Mouse (Mus musculus) spleen, adult 2 months (tissue): ENCODE results near the gene Sorcs1. TPM values are rescaled to one million over a fixed set of nuclear protein-coding genes. Genes with fewer than 3 reads are reported as not detected.

Experiments
- DNase-seq, 2 experiments: peaks; one replicate each; pipeline versions ENCODE4 v3.0.0 to v3.0.0-alpha.2; 2012 to 2021; ENCODE audit warnings: low spot score in 2 of 2, low read depth in 1 of 2
- H3K27ac ChIP-seq: fragments of 200-500 bp; 2 replicates; pipeline ENCODE4 v1.5.1; 2012; ENCODE audit warnings: low read length, inconsistent platforms; ENCODE audit not compliant: insufficient read depth
- H3K27me3 ChIP-seq: fragments of 200-500 bp; 2 replicates; pipeline ENCODE4 v1.6.1; 2012; ENCODE audit warnings: mild to moderate bottlenecking, moderate library complexity, low read length, inconsistent platforms; ENCODE audit not compliant: control insufficient read depth, insufficient read depth
- H3K36me3 ChIP-seq: fragments of 200-500 bp; 2 replicates; pipeline ENCODE4 v1.6.1; 2012; ENCODE audit warnings: mild to moderate bottlenecking, low read length, inconsistent platforms; ENCODE audit not compliant: control insufficient read depth, insufficient read depth
- H3K4me1 ChIP-seq: fragments of 200-500 bp; 2 replicates; pipeline ENCODE4 v1.6.1; 2011; ENCODE audit warnings: inconsistent platforms; ENCODE audit not compliant: control insufficient read depth, insufficient read depth, insufficient read length
- H3K4me3 ChIP-seq: fragments of 200-500 bp; 2 replicates; pipeline ENCODE4 v1.5.1; 2011; ENCODE audit warnings: mild to moderate bottlenecking, inconsistent platforms; ENCODE audit not compliant: insufficient read depth, insufficient read length; ENCODE audit errors: extremely low read depth
- CTCF ChIP-seq: fragments of 200-500 bp; IDR thresholded peaks from 2 replicates; pipeline ENCODE4 v1.5.1; 2011; ENCODE audit warnings: mild to moderate bottlenecking, inconsistent platforms; ENCODE audit not compliant: insufficient read depth, insufficient read length, insufficient replicate concordance; ENCODE audit errors: extremely low read depth
- POLR2A ChIP-seq: fragments of 200-500 bp; IDR thresholded peaks from 2 replicates; pipeline ENCODE4 v1.6.1; 2011; ENCODE audit warnings: low read depth, low read length, inconsistent platforms
- whole genome bisulfite sequencing: fragments of 180-500 bp; shearing (Covaris S2); methylation state at CpG from one replicate; pipeline ENCODE4 v1.1.7; 2018; 5-methylcytosine and 5-hydroxymethylcytosine counted together
- polyA plus RNA-seq: library from polyadenylated mRNA; depleted of rRNA; stranded (reverse); fragments of >200 nt; gene quantifications from 2 replicates; pipeline ENCODE4 v1.2.3, GENCODE M21; 2012

The Sorcs1 gene
- polyA plus RNA-seq, 1 experiment, result 0.08 TPM

- H3K27ac ChIP-seq, result no peak overlapping the region
- WGBS, result 40% methylated on average over 9 of the region's 9 CpGs
- no peak for TF ChIP-seq CTCF
- no peak for TF ChIP-seq POLR2A
- no peaks in the 10 kb centered on the region for H3K36me3 ChIP-seq
- DNase-seq, result no peak
- H3K4me3 ChIP-seq, result no peak overlapping the region
- no peaks in the 10 kb centered on the region for H3K27me3 ChIP-seq
- no peaks in the 10 kb centered on the region for H3K4me1 ChIP-seq
Measured at GRCm38 (mm10) chr19:50614013-50614412, 64.4 kb downstream of the Sorcs1 start.

- DNase-seq, result no peak
- Histone ChIP-seq H3K4me1 (no peaks in the 10 kb centered on the region), H3K27ac (no peak overlapping the region), H3K36me3 (no peaks in the 10 kb centered on the region), H3K4me3 (no peak overlapping the region), H3K27me3 (no peaks in the 10 kb centered on the region)
- 50% methylated on average over 3 of the region's 3 CpGs for WGBS
- TF ChIP-seq CTCF (no peak), POLR2A (no peak)
Measured at GRCm38 (mm10) chr19:50611619-50612018, 66.8 kb downstream of the Sorcs1 start.

GRCm38 (mm10) chr19:50603882-50604281 lies 74.6 kb downstream of the Sorcs1 start:
- Histone ChIP-seq H3K36me3 (no peaks in the 10 kb centered on the region), H3K27ac (no peak overlapping the region), H3K4me3 (no peak overlapping the region), H3K27me3 (no peaks in the 10 kb centered on the region), H3K4me1 (no peaks in the 10 kb centered on the region)
- no peak for DNase-seq
- TF ChIP-seq POLR2A (no peak), CTCF (no peak)
- WGBS, result 62% methylated on average over 4 of the region's 4 CpGs

- Histone ChIP-seq H3K27ac (no peak overlapping the region), H3K36me3 (no peaks in the 10 kb centered on the region), H3K4me1 (no peaks in the 10 kb centered on the region), H3K27me3 (no peaks in the 10 kb centered on the region), H3K4me3 (no peak overlapping the region)
- TF ChIP-seq CTCF (no peak), POLR2A (no peak)
- 82% methylated on average over 5 of the region's 5 CpGs for WGBS
- DNase-seq, result no peak
Measured at GRCm38 (mm10) chr19:50603380-50603779, 75.1 kb downstream of the Sorcs1 start.

- WGBS, result 76% methylated on average over 4 of the region's 4 CpGs
- Histone ChIP-seq H3K27me3 (no peaks in the 10 kb centered on the region), H3K4me3 (no peak overlapping the region), H3K4me1 (no peaks in the 10 kb centered on the region), H3K27ac (no peak overlapping the region), H3K36me3 (no peaks in the 10 kb centered on the region)
- no peak for DNase-seq
- no peak for TF ChIP-seq CTCF
- no peak for TF ChIP-seq POLR2A
Measured at GRCm38 (mm10) chr19:50597300-50597699, 81.1 kb downstream of the Sorcs1 start.

GRCm38 (mm10) chr19:50586182-50586581 lies 92.3 kb downstream of the Sorcs1 start:
- 87% methylated on average over 5 of the region's 5 CpGs for WGBS
- DNase-seq, result no peak
- no peaks in the 10 kb centered on the region for H3K4me1 ChIP-seq
- no peaks in the 10 kb centered on the region for H3K27me3 ChIP-seq
- no peak overlapping the region for H3K27ac ChIP-seq
- no peaks in the 10 kb centered on the region for H3K36me3 ChIP-seq
- TF ChIP-seq CTCF, result no peak
- no peak for TF ChIP-seq POLR2A
- H3K4me3 ChIP-seq, result no peak overlapping the region; the same call in 1 of the 2 replicates

GRCm38 (mm10) chr19:50582952-50583351 lies 95.5 kb downstream of the Sorcs1 start:
- no peak for DNase-seq

More at GRCm38 (mm10) chr19:50582952-50583351, 95.5 kb downstream of the Sorcs1 start:
- Histone ChIP-seq H3K4me1 (no peaks in the 10 kb centered on the region), H3K27ac (no peak overlapping the region), H3K27me3 (no peaks in the 10 kb centered on the region), H3K4me3 (no peak overlapping the region), H3K36me3 (no peaks in the 10 kb centered on the region)
- TF ChIP-seq POLR2A, result no peak
- TF ChIP-seq CTCF, result no peak
